Mouse (Mus musculus): Measurements from ENCODE around the gene Abraxas2. TPM values are rescaled to one million over a fixed set of nuclear protein-coding genes. Genes with fewer than 3 reads are reported as not detected.
A peak's percentile ranks its signal among the peaks of the same experiment; 100 is the strongest.

Gene Abraxas2
- polyA plus RNA-seq, 1 experiment from 2014 or later: 25.7 TPM

DNA sequence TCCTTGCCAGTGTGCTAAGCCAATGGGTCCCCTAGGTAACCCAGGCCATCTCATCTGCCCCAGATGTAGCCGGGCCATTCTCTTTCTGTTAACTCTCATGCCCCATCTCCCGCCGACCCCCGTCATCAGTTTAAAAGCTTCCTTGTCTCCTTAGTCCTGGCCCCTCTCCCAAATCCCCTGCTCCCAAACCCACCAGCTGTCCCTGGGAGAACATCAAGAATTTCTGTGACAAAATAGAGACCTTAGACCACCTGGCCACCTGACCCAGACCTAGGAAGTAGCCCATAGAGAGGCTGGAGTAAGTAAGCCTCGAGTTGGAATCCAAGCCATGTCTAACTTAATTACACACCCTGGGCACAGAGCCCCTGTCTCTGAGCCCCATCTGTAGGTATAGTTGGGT lies 31.2 kb downstream of the Abraxas2 start:
- Histone ChIP-seq H3K36me3 (peaks cover 6% of the 10 kb centered on the region), H3K27me3 (replicated peaks) (no peaks in the 10 kb centered on the region), H3K9ac (no peak overlapping the region), H3K4me1 (peaks cover 12% of the 10 kb centered on the region), H3K4me3 (no peak overlapping the region), H3K9me3 (no peaks in the 10 kb centered on the region; the same call in 1 of the 2 replicates), H3K4me2 (no peak overlapping the region), H3K27ac (replicated peaks) (no peak overlapping the region)
- no peak for ATAC-seq (ENCODE audit: extremely low read depth, insufficient number of reproducible peaks, low FRiP score, low TSS enrichment)
- 92% methylated on average over 5 of the region's 5 CpGs for WGBS

DNA sequence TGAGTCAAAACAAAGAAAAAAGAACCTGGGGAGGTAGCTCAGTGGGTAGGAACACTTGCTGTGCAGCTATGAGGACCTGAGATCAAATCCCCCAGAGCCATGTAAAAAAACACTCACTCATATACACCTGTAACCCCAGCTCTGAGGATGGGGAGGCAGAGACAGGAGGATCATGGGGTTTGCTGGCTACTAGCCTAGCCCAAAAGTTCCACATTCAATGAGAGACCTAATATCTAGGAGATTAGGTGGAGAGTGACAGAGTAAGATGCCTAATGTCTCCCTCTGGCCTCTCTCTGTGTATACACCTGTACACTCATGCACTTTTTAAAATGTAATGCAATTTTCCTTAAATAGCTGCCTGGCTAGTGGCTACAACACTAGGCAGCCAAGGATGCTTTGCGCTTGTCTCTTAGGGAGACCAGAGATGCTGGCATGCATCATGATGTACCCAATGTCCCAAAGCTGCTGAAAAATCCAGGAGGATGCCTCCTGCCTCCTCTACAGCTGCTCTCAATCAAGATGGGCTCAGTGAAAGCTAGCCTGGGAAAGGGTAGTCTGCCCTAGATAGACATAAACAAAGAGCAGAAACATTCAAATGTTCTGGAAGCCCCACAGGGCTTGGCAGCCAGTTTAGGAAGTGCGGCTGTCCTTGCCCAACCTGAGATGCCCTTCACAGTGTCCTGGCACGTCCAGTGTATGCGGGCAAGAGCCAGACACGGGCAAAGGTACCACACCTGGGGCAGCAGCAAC lies 32.7 kb downstream of the Abraxas2 start:
- no peak overlapping the region for H3K27ac ChIP-seq (replicated peaks)
- WGBS: 70% methylated on average over 5 of the region's 5 CpGs
- no peaks in the 10 kb centered on the region for H3K36me3 ChIP-seq
- H3K4me1 ChIP-seq: peaks cover 22% of the 10 kb centered on the region
- no peak overlapping the region for H3K4me3 ChIP-seq
- no peaks in the 10 kb centered on the region; the same call in 1 of the 2 replicates for H3K9me3 ChIP-seq
- H3K27me3 ChIP-seq (replicated peaks): no peaks in the 10 kb centered on the region
- no peak overlapping the region for H3K4me2 ChIP-seq
- no peak overlapping the region for H3K9ac ChIP-seq
- no peak for ATAC-seq (ENCODE audit: extremely low read depth, insufficient number of reproducible peaks, low FRiP score, low TSS enrichment)

DNA sequence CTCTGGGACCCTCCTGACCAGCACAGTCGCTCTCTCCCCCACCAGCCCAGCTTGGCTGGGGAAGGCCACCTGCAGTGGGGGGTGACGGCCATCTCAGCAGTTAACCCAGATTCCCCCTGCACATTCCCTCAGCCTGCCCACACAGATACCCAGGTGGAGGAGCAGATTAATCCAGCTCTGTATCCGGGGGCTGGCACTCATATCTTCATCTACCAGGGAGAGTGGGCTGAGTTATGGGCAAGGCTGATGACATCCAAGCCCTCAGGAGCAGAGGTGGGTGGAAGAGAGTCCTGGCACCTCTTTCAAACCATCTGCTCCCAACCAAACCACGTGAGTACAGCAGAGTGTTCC lies 33.3 kb downstream of the Abraxas2 start:
- Histone ChIP-seq H3K4me1 (peaks cover 22% of the 10 kb centered on the region), H3K9me3 (no peaks in the 10 kb centered on the region; the same call in 1 of the 2 replicates), H3K36me3 (no peaks in the 10 kb centered on the region), H3K4me3 (no peak overlapping the region), H3K4me2 (no peak overlapping the region), H3K9ac (no peak overlapping the region), H3K27ac (replicated peaks) (no peak overlapping the region), H3K27me3 (replicated peaks) (no peaks in the 10 kb centered on the region)
- ATAC-seq (ENCODE audit: extremely low read depth, insufficient number of reproducible peaks, low FRiP score, low TSS enrichment): no peak
- WGBS: 55% methylated on average over 4 of the region's 4 CpGs

DNA sequence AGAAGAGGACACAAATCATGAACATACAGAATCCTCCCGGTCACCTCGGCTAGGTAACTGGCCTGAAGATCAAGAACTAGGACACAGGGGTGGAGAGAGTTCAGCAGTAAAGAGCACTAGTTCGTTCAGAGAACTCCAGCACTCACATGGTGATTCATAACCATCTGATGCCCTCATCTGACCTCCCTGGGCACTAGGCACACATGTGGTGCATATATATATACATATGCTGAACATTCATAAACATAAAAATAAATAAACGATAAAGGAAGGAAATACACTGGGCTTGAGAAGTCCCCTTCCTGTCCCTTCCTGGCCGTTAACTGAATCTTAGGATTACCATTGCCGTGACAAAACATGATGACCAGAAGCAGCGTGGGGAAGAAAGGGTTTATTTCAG lies 33.8 kb downstream of the Abraxas2 start:
- no peak for ATAC-seq (ENCODE audit: extremely low read depth, insufficient number of reproducible peaks, low FRiP score, low TSS enrichment)
- H3K9ac ChIP-seq: no peak overlapping the region
- H3K27me3 ChIP-seq (replicated peaks): no peaks in the 10 kb centered on the region
- H3K27ac ChIP-seq (replicated peaks): no peak overlapping the region
- no peak overlapping the region for H3K4me3 ChIP-seq
- peaks cover 22% of the 10 kb centered on the region for H3K4me1 ChIP-seq
- H3K9me3 ChIP-seq: no peaks in the 10 kb centered on the region; the same call in 1 of the 2 replicates
- H3K4me2 ChIP-seq: no peak overlapping the region
- no peaks in the 10 kb centered on the region for H3K36me3 ChIP-seq
- 66% methylated on average over 7 of the region's 7 CpGs for WGBS

DNA sequence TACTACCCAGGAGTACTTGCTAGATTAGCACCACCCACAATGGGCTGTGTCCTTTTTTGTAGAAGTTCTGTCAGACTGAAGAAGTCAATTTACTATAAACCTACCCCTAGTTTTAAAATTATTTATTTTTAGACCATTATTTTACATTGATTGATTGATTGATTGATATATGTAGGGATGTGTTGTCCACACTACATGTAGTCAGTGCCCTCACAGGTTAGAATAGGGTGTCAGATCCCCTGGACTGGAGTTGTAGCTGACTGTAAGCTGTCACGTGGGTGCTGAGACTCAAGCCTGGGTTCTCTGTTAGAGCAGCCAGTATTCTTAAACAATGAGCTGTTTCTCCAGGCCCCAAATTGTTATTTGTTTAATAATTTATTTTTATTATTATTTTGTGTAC lies 34.3 kb downstream of the Abraxas2 start:
- no peak overlapping the region for H3K9ac ChIP-seq
- peaks cover 22% of the 10 kb centered on the region for H3K4me1 ChIP-seq
- 61% methylated on average over 1 of the region's 1 CpGs for WGBS
- H3K36me3 ChIP-seq: no peaks in the 10 kb centered on the region
- no peak overlapping the region for H3K27ac ChIP-seq (replicated peaks)
- no peak overlapping the region for H3K4me2 ChIP-seq
- no peak overlapping the region for H3K4me3 ChIP-seq
- no peaks in the 10 kb centered on the region for H3K27me3 ChIP-seq (replicated peaks)
- no peaks in the 10 kb centered on the region; the same call in 1 of the 2 replicates for H3K9me3 ChIP-seq
- ATAC-seq (ENCODE audit: extremely low read depth, insufficient number of reproducible peaks, low FRiP score, low TSS enrichment): no peak

DNA sequence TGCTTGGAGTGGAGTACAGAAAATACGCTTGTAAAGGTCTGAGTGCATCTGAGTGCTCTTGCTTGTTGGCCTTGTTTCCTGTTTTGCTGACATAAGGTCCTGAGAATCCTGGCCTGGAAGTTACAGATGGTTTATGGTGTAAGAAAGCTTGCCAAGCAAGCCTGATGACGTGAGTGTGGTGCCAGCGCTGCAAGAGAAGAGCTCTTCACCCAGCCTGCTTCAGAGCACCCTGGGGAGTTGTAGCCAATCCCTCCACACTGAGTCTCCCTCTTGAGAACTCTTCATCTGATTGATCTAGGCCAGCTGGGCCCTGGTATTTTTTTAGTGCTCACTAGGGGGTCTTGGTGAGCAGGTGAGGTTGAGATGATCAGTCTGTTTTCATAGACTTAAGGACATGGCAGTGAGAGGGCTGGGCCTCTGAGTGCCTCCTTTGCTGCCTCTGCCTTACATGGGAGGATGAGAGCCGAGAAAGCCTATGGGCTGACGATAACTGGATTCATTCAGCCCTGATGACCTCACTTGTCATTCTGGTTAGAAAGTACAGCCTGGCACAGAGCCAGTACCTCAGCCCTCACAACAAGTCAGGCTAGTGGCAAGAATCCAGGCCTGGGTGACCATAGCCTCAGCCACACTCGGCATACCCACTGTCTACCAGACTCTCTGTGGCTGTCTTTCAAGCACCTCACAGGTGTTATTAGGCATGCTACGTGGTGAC lies 36.0 kb downstream of the Abraxas2 start:
- WGBS: 45% methylated on average over 7 of the region's 7 CpGs
- H3K4me3 ChIP-seq: no peak overlapping the region
- H3K27ac ChIP-seq (replicated peaks): peak overlapping the region; percentile 87
- no peak overlapping the region for H3K9ac ChIP-seq
- H3K4me2 ChIP-seq: no peak overlapping the region
- no peaks in the 10 kb centered on the region; the same call in 1 of the 2 replicates for H3K9me3 ChIP-seq
- H3K36me3 ChIP-seq: no peaks in the 10 kb centered on the region
- H3K27me3 ChIP-seq (replicated peaks): no peaks in the 10 kb centered on the region
- peaks cover 22% of the 10 kb centered on the region for H3K4me1 ChIP-seq
- ATAC-seq (ENCODE audit: extremely low read depth, insufficient number of reproducible peaks, low FRiP score, low TSS enrichment): no peak; the same call in 1 of the 2 replicates

DNA sequence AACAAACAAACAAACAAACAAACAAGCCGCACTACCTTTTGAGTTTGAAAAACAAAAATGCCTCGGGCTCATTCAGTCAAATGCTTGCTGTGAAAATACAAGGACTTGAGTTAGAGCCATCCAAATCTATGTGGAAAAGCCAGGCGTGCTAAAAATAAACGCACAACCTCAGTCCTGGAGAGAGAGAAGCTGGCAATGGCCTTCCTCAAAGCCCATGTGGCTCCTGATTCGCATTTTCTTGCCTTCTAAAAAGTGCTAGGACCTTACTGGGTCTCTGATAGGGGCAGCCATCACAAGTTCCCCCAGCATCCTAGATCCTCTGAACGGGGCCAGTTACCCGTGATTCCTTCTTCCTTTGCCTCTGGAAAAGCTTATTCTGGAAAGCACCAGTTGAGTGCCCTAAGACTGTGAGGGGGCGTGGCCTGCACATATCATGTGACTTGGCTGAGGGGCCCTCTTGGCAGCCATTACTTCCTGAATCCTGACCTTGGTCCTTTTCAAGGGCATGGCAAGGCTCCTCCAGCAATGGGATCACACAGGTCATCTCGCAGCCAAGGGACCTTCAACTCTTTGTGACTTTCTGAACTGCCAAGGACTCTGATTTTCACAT lies 37.3 kb downstream of the Abraxas2 start:
- H3K9ac ChIP-seq: no peak overlapping the region
- H3K27me3 ChIP-seq (replicated peaks): no peaks in the 10 kb centered on the region
- no peaks in the 10 kb centered on the region for H3K36me3 ChIP-seq
- no peaks in the 10 kb centered on the region; the same call in 1 of the 2 replicates for H3K9me3 ChIP-seq
- peaks cover 35% of the 10 kb centered on the region for H3K4me1 ChIP-seq
- no peak overlapping the region for H3K4me3 ChIP-seq
- peak overlapping the region; percentile 87 for H3K27ac ChIP-seq (replicated peaks)
- WGBS: 69% methylated on average over 9 of the region's 9 CpGs
- no peak overlapping the region for H3K4me2 ChIP-seq
- ATAC-seq (ENCODE audit: extremely low read depth, insufficient number of reproducible peaks, low FRiP score, low TSS enrichment): no peak

DNA sequence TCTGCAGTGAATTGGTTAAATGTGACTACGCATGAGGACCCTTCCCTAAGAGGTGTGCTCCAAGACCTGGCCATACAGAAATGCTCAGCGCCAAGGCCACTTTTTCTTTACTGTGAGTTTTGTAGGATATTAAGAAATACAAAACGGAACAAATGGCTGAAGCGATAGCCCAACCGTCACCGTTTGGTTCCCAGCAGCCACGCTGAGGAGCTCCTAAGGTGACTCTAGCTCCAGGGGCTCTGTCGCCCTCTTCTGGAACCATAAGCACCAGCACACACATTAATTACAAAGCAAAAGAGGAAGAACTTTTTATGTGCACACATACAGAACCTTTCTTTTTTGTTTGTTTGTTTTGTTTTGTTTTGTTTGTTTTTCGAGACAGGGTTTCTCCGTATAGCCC lies 38.2 kb downstream of the Abraxas2 start:
- Histone ChIP-seq H3K36me3 (no peaks in the 10 kb centered on the region), H3K4me3 (no peak overlapping the region), H3K27me3 (replicated peaks) (no peaks in the 10 kb centered on the region), H3K4me2 (no peak overlapping the region), H3K27ac (replicated peaks) (no peak overlapping the region; the same call in 1 of the 2 replicates), H3K4me1 (peaks cover 41% of the 10 kb centered on the region), H3K9me3 (no peaks in the 10 kb centered on the region; the same call in 1 of the 2 replicates), H3K9ac (no peak overlapping the region)
- no peak for ATAC-seq (ENCODE audit: extremely low read depth, insufficient number of reproducible peaks, low FRiP score, low TSS enrichment)
- 82% methylated on average over 10 of the region's 10 CpGs for WGBS

DNA sequence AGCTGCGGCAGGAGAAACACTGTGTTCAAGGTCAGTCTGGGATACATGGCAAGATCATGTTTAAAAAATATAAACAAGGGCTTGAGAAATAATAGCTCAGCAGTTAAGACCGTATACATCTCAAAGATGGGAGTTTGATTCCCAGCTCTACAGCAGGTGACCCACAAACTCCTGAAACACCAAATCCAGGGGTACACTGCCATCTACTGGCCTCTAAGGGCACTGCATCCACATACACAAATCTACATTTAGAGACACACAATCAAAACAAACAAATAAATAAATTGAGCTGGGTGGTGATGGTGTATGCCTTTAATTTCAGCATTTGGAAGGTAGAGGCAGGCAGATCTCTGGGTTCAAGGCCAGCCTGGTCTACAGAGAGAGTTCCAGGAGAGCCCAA lies 39.2 kb downstream of the Abraxas2 start:
- H3K9ac ChIP-seq: no peak overlapping the region
- H3K4me2 ChIP-seq: no peak overlapping the region
- 78% methylated on average over 2 of the region's 2 CpGs for WGBS
- no peak overlapping the region for H3K4me3 ChIP-seq
- ATAC-seq (ENCODE audit: extremely low read depth, insufficient number of reproducible peaks, low FRiP score, low TSS enrichment): no peak
- H3K4me1 ChIP-seq: peaks cover 41% of the 10 kb centered on the region
- H3K36me3 ChIP-seq: no peaks in the 10 kb centered on the region
- H3K27ac ChIP-seq (replicated peaks): no peak overlapping the region
- no peaks in the 10 kb centered on the region for H3K27me3 ChIP-seq (replicated peaks)
- no peaks in the 10 kb centered on the region; the same call in 1 of the 2 replicates for H3K9me3 ChIP-seq

DNA sequence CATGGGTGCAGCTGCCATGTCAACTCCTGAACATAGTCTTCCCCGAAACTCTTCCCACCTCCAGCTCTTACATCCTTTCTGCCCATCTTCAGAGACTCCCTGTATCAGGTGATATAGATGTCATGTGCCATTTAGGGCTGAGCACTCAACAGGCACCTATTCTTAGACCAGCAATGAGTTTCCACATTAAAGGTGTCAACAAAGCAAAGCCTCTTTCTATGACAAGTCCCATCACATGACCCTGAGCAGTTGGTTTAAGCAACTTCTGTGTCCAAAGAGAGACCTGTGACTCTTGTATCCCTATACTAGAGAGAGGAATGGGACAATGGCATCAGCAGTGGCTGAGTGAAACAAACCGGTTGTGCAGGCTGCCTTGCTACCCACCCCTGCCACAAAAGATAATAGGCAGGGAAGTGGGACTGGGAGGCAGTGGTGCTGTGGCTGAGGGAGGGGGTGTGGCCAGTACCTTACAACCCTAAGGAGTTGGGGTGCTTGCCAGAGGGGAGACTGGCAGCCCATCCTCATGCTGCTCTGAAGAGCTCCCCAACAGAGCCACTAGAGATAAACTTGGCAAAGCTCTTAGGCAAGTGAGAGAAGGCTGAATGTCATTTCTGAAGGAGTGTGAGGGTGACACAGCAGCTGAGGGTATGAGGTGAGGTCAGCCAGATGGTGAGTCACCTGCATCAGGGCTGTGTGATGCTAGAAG lies 42.0 kb downstream of the Abraxas2 start:
- Histone ChIP-seq H3K27ac (replicated peaks) (peak overlapping the region; percentile 79), H3K4me1 (peaks cover 26% of the 10 kb centered on the region), H3K9ac (no peak overlapping the region), H3K4me2 (no peak overlapping the region), H3K4me3 (no peak overlapping the region), H3K36me3 (no peaks in the 10 kb centered on the region), H3K27me3 (replicated peaks) (no peaks in the 10 kb centered on the region), H3K9me3 (no peaks in the 10 kb centered on the region)
- peak; percentile 35; the same call in 1 of the 2 replicates for ATAC-seq (ENCODE audit: extremely low read depth, insufficient number of reproducible peaks, low FRiP score, low TSS enrichment)
- 33% methylated on average over 2 of the region's 2 CpGs for WGBS

DNA sequence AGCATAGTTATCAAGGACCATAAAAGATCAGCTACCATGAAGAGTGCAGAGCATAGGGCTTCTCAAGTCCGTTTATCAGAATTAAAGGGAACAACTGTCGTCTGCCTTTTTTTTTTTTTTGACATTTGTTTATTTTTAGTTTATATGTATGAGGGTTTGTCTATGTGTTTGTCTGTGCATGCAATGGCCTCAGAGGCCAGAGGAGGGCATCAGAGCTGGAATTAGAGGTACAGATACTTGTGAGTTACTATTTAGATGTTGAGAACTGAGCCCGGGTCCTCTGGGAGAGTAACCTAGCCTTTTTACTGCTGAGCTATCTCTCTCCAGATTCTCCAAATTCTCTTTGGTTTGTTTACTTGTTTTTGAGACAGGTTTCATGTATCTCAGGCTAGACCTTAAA lies 44.8 kb downstream of the Abraxas2 start:
- Histone ChIP-seq H3K4me1 (peaks cover 18% of the 10 kb centered on the region), H3K36me3 (no peaks in the 10 kb centered on the region), H3K4me3 (no peak overlapping the region), H3K9ac (no peak overlapping the region), H3K27ac (replicated peaks) (no peak overlapping the region), H3K9me3 (0 out of 2 replicates have a peak, but pooled peaks cover 5% of the 10 kb centered on the region), H3K27me3 (replicated peaks) (no peaks in the 10 kb centered on the region), H3K4me2 (no peak overlapping the region)
- ATAC-seq (ENCODE audit: extremely low read depth, insufficient number of reproducible peaks, low FRiP score, low TSS enrichment): no peak
- 67% methylated on average over 3 of the region's 3 CpGs for WGBS

All from heart, embryonic 13.5 days (tissue).